Mouse (Mus musculus): ENCODE measurements around the gene Lix1l.

DNA sequence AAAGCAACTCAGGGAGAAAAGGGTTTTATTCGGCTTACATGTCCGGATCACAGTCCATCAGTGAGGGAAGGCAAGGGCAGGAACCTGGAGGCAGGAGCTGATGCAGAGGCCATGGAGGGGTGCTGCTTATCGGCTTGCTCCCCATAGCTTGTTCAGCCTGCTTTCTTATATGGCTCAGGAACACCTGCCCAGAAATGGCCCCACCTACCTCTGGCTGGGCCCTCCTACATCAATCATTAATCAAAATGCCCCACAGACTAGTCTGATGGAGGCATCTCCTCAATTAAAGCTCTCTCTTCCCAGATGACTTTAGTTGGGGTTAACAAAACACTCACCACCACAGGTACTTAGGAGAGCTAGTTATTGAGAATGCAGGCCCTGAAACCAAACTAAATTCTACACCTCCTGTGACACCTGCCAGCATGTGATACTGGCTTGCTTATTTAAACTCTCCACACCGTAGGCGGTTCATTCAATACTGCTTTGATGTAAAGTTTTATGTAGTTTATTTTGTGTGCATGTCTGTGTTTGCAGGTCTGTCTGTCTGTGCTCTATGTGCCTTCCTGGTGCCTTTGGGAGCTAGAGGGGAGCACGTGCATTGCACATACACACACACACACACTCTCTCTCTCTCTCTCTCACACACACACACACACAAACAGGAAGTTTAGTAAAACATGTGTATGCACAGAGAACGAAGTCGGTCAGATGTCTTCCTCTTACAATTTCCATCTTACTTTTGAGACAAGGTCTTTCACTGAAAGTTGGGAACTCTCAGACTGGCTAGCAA lies 34.1 kb upstream of the Lix1l start:
- TF ChIP-seq POLR2A (IDR thresholded peaks at IDR 0.05; ENCODE audit: insufficient read depth, low read depth, low read length) (no peak), CTCF (IDR thresholded peaks at IDR 0.05) (no peak)

Measured in heart, adult 2 months (tissue).